Mouse (Mus musculus): ENCODE data around the gene Ly6c1. TPM values are rescaled to one million over a fixed set of nuclear protein-coding genes. Genes with fewer than 3 reads are reported as not detected.
A peak's percentile ranks its signal among the peaks of the same experiment; 100 is the strongest.
"Not testable (repeated sequence)": the region's sequence is repeated elsewhere in the genome, so short reads cannot be mapped to it uniquely, and the experiment has no call there.

Ly6c1 gene
- polyA plus RNA-seq, 1 experiment from 2014 or later = 7.0 TPM

GRCm38 (mm10) chr15:75050593-75050992, 2.0 kb upstream of the Ly6c1 start:
- 76% methylated on average over 1 of the region's 1 CpGs for WGBS

GRCm38 (mm10) chr15:75049811-75050210, 1.2 kb upstream of the Ly6c1 start:
- 90% methylated on average over 2 of the region's 2 CpGs for WGBS
- not testable (repeated sequence) for H3K4me2 ChIP-seq (replicated peaks; ENCODE audit: low read depth, low read length); H3K4me3 ChIP-seq (ENCODE audit: low read length); H3K9me3 ChIP-seq (ENCODE audit: control insufficient read depth, low read length); H3K27ac ChIP-seq (ENCODE audit: low read depth, low read length); H3K9ac ChIP-seq (ENCODE audit: low read depth, low read length); H3K36me3 ChIP-seq (ENCODE audit: control insufficient read depth, insufficient read depth, low read length); ATAC-seq (ENCODE audit: low FRiP score, low TSS enrichment); H3K4me1 ChIP-seq (ENCODE audit: control insufficient read depth, insufficient read depth, low read length); H3K27me3 ChIP-seq (ENCODE audit: control insufficient read depth, insufficient read depth, low read length)

More at GRCm38 (mm10) chr15:75050593-75050992, 2.0 kb upstream of the Ly6c1 start:
- not testable (repeated sequence) for ATAC-seq (ENCODE audit: low FRiP score, low TSS enrichment); H3K4me2 ChIP-seq (replicated peaks; ENCODE audit: low read depth, low read length); H3K9ac ChIP-seq (ENCODE audit: low read depth, low read length); H3K36me3 ChIP-seq (ENCODE audit: control insufficient read depth, insufficient read depth, low read length); H3K27ac ChIP-seq (ENCODE audit: low read depth, low read length); H3K27me3 ChIP-seq (ENCODE audit: control insufficient read depth, insufficient read depth, low read length); H3K4me3 ChIP-seq (ENCODE audit: low read length); H3K4me1 ChIP-seq (ENCODE audit: control insufficient read depth, insufficient read depth, low read length); H3K9me3 ChIP-seq (ENCODE audit: control insufficient read depth, low read length)

GRCm38 (mm10) chr15:75047970-75048320, 685 bp downstream of the Ly6c1 start:
- WGBS = 92% methylated on average over 1 of the region's 1 CpGs
- H3K27ac ChIP-seq (ENCODE audit: low read depth, low read length); H3K4me3 ChIP-seq (ENCODE audit: low read length); H3K4me1 ChIP-seq (ENCODE audit: control insufficient read depth, insufficient read depth, low read length); H3K36me3 ChIP-seq (ENCODE audit: control insufficient read depth, insufficient read depth, low read length); H3K9ac ChIP-seq (ENCODE audit: low read depth, low read length); H3K27me3 ChIP-seq (ENCODE audit: control insufficient read depth, insufficient read depth, low read length); H3K9me3 ChIP-seq (ENCODE audit: control insufficient read depth, low read length); ATAC-seq (ENCODE audit: low FRiP score, low TSS enrichment); H3K4me2 ChIP-seq (replicated peaks; ENCODE audit: low read depth, low read length): not testable (repeated sequence)

- not testable (repeated sequence) for H3K36me3 ChIP-seq (ENCODE audit: control insufficient read depth, insufficient read depth, low read length); H3K4me3 ChIP-seq (ENCODE audit: low read length); H3K9ac ChIP-seq (ENCODE audit: low read depth, low read length); H3K27me3 ChIP-seq (ENCODE audit: control insufficient read depth, insufficient read depth, low read length); H3K9me3 ChIP-seq (ENCODE audit: control insufficient read depth, low read length); H3K27ac ChIP-seq (ENCODE audit: low read depth, low read length); H3K4me1 ChIP-seq (ENCODE audit: control insufficient read depth, insufficient read depth, low read length); ATAC-seq (ENCODE audit: low FRiP score, low TSS enrichment); H3K4me2 ChIP-seq (replicated peaks; ENCODE audit: low read depth, low read length)
- WGBS = 50% methylated on average over 4 of the region's 7 CpGs
These were observed 1.2 kb downstream of the Ly6c1 start for GRCm38 (mm10) chr15:75047313-75047969.

GRCm38 (mm10) chr15:75045501-75045900, 3.1 kb downstream of the Ly6c1 start:
- H3K4me1 ChIP-seq (ENCODE audit: control insufficient read depth, insufficient read depth, low read length); ATAC-seq (ENCODE audit: low FRiP score, low TSS enrichment); H3K27me3 ChIP-seq (ENCODE audit: control insufficient read depth, insufficient read depth, low read length); H3K36me3 ChIP-seq (ENCODE audit: control insufficient read depth, insufficient read depth, low read length); H3K4me2 ChIP-seq (replicated peaks; ENCODE audit: low read depth, low read length); H3K4me3 ChIP-seq (ENCODE audit: low read length); H3K27ac ChIP-seq (ENCODE audit: low read depth, low read length); H3K9ac ChIP-seq (ENCODE audit: low read depth, low read length); H3K9me3 ChIP-seq (ENCODE audit: control insufficient read depth, low read length): not testable (repeated sequence)
- WGBS = 95% methylated on average over 2 of the region's 3 CpGs

GRCm38 (mm10) chr15:75021020-75021759, 27.4 kb downstream of the Ly6c1 start:
- not testable (repeated sequence) for H3K27me3 ChIP-seq (ENCODE audit: control insufficient read depth, insufficient read depth, low read length); ATAC-seq (ENCODE audit: low FRiP score, low TSS enrichment); H3K9ac ChIP-seq (ENCODE audit: low read depth, low read length); H3K4me1 ChIP-seq (ENCODE audit: control insufficient read depth, insufficient read depth, low read length); H3K4me3 ChIP-seq (ENCODE audit: low read length); H3K27ac ChIP-seq (ENCODE audit: low read depth, low read length); H3K36me3 ChIP-seq (ENCODE audit: control insufficient read depth, insufficient read depth, low read length); H3K9me3 ChIP-seq (ENCODE audit: control insufficient read depth, low read length); H3K4me2 ChIP-seq (replicated peaks; ENCODE audit: low read depth, low read length)
- WGBS = 82% methylated on average over 7 of the region's 10 CpGs

- not testable (repeated sequence) for H3K27ac ChIP-seq (ENCODE audit: low read depth, low read length); H3K9ac ChIP-seq (ENCODE audit: low read depth, low read length); H3K4me3 ChIP-seq (ENCODE audit: low read length); H3K36me3 ChIP-seq (ENCODE audit: control insufficient read depth, insufficient read depth, low read length); H3K27me3 ChIP-seq (ENCODE audit: control insufficient read depth, insufficient read depth, low read length); H3K9me3 ChIP-seq (ENCODE audit: control insufficient read depth, low read length); H3K4me2 ChIP-seq (replicated peaks; ENCODE audit: low read depth, low read length); H3K4me1 ChIP-seq (ENCODE audit: control insufficient read depth, insufficient read depth, low read length)
- 0 out of 2 replicates have a peak, but pooled peaks have one; percentile 16 for ATAC-seq (ENCODE audit: low FRiP score, low TSS enrichment)
- WGBS = 43% methylated on average over 2 of the region's 2 CpGs
These were observed 29.2 kb downstream of the Ly6c1 start for GRCm38 (mm10) chr15:75019446-75019845.

Other genes with a start within 250 kb of the Ly6c1 start
- gene Gml2, start 229.8 kb downstream of the Ly6c1 start, polyA plus RNA-seq (2014; fragmentation: Nextera tagmentation; extraction: Ambion mirVana) = not detected in 2 replicates
- not detected in 2 replicates for gene 2010109I03Rik, start 151.8 kb downstream of the Ly6c1 start, polyA plus RNA-seq (2014; fragmentation: Nextera tagmentation; extraction: Ambion mirVana)
- gene Ly6i, start 65.4 kb downstream of the Ly6c1 start, polyA plus RNA-seq (2014; fragmentation: Nextera tagmentation; extraction: Ambion mirVana) = not detected in 2 replicates
- gene Ly6a, start 50.8 kb downstream of the Ly6c1 start, polyA plus RNA-seq (2014; fragmentation: Nextera tagmentation; extraction: Ambion mirVana) = 244 and 305 TPM in 2 replicates
- gene Ly6c2, start 63.1 kb upstream of the Ly6c1 start, polyA plus RNA-seq (2014; fragmentation: Nextera tagmentation; extraction: Ambion mirVana) = 0.38 TPM in 1 of 2 replicates, not detected in the other
- gene Ly6g, start 106.4 kb upstream of the Ly6c1 start, polyA plus RNA-seq (2014; fragmentation: Nextera tagmentation; extraction: Ambion mirVana) = 0.46 and 0.56 TPM in 2 replicates
- 8.5 and 9.6 TPM in 2 replicates for gene BC025446, start 167.5 kb upstream of the Ly6c1 start, polyA plus RNA-seq (2014; fragmentation: Nextera tagmentation; extraction: Ambion mirVana)
- 0.33 TPM in 1 of 2 replicates, not detected in the other for gene Ly6f, start 219.6 kb upstream of the Ly6c1 start, polyA plus RNA-seq (2014; fragmentation: Nextera tagmentation; extraction: Ambion mirVana)

Data from kidney, embryonic 14.5 days (tissue).